Mouse (Mus musculus) kidney, postnatal 14 days (tissue): Measurements from ENCODE around the gene Best3.
A peak's percentile ranks its signal among the peaks of the same experiment; 100 is the strongest.
"Not testable (repeated sequence)": the region's sequence is repeated elsewhere in the genome, so short reads cannot be mapped to it uniquely, and the experiment has no call there.

Experiments used
- DNase-seq: peaks from one replicate; pipeline ENCODE4 v3.0.0; 2022; ENCODE audit warnings: mixed read lengths

Gene Best3

GRCm38 (mm10) chr10:116980273-116980672 lies 5.8 kb upstream of the Best3 start:
- DNase-seq, result peak; percentile 51

GRCm38 (mm10) chr10:116980888-116981287 lies 5.2 kb upstream of the Best3 start:
- no peak for DNase-seq

- DNase-seq, result no peak
These were observed 3.6 kb upstream of the Best3 start for GRCm38 (mm10) chr10:116982526-116982925.

GRCm38 (mm10) chr10:116984836-116985235 lies 1.3 kb upstream of the Best3 start:
- no peak for DNase-seq

GRCm38 (mm10) chr10:116993971-116994370 lies 7.9 kb downstream of the Best3 start:
- no peak for DNase-seq

GRCm38 (mm10) chr10:116995162-116995561 lies 9.0 kb downstream of the Best3 start:
- no peak for DNase-seq

- no peak for DNase-seq
These were observed 9.6 kb downstream of the Best3 start for GRCm38 (mm10) chr10:116995584-116996235.

- DNase-seq, result peak; percentile 59
These were observed 10.1 kb downstream of the Best3 start for GRCm38 (mm10) chr10:116996236-116996600.

GRCm38 (mm10) chr10:116998716-116999455 lies 12.8 kb downstream of the Best3 start:
- DNase-seq, result no peak

- DNase-seq, result no peak
These were observed 14.9 kb downstream of the Best3 start for GRCm38 (mm10) chr10:117000975-117001374.

- no peak for DNase-seq
These were observed 18.6 kb downstream of the Best3 start for GRCm38 (mm10) chr10:117004695-117005094.

- no peak for DNase-seq
These were observed 19.8 kb downstream of the Best3 start for GRCm38 (mm10) chr10:117005707-117006464.

- DNase-seq, result no peak
These were observed 23.6 kb downstream of the Best3 start for GRCm38 (mm10) chr10:117009691-117010090.

- DNase-seq, result no peak
These were observed 24.9 kb downstream of the Best3 start for GRCm38 (mm10) chr10:117011047-117011446.

GRCm38 (mm10) chr10:117013689-117014390 lies 27.7 kb downstream of the Best3 start:
- DNase-seq, result no peak

- DNase-seq, result no peak
These were observed 28.5 kb downstream of the Best3 start for GRCm38 (mm10) chr10:117014565-117014964.

- no peak for DNase-seq
These were observed 32.2 kb downstream of the Best3 start for GRCm38 (mm10) chr10:117018281-117018840.

- DNase-seq, result peak; percentile 58
These were observed 35.1 kb downstream of the Best3 start for GRCm38 (mm10) chr10:117021020-117021754.

- DNase-seq, result no peak
These were observed 37.6 kb downstream of the Best3 start for GRCm38 (mm10) chr10:117023693-117024092.

GRCm38 (mm10) chr10:117025776-117026175 lies 39.7 kb downstream of the Best3 start:
- not testable (repeated sequence) for DNase-seq

- DNase-seq, result no peak
These were observed 40.1 kb downstream of the Best3 start for GRCm38 (mm10) chr10:117026176-117026575.

GRCm38 (mm10) chr10:117031160-117031559 lies 45.0 kb downstream of the Best3 start:
- DNase-seq, result no peak
